Mouse (Mus musculus): ENCODE measurements at regions not wholly inside any gene's neighbourhood (a gene's known extent, or its start where the extent isn't known, plus 50 kb on each side); places are given as distances from the start of the nearest gene placed in this dataset.

GRCm38 (mm10) chr6:50922235-50922634, 268.0 kb upstream of the Npvf start:
- Histone ChIP-seq H3K27ac (ENCODE audit: insufficient read depth, low read depth, low read length) (no peak overlapping the region), H3K4me1 (ENCODE audit: control insufficient read depth, insufficient read depth, insufficient read length, low read length) (no peaks in the 10 kb centered on the region), H3K4me3 (ENCODE audit: low read depth, low read length) (no peak overlapping the region), H3K27me3 (ENCODE audit: control insufficient read depth, insufficient read depth, low read length) (no peaks in the 10 kb centered on the region), H3K36me3 (ENCODE audit: control insufficient read depth, insufficient read depth, low read length) (no peaks in the 10 kb centered on the region)
- 88% methylated on average over 3 of the region's 3 CpGs for WGBS
- no peak for TF ChIP-seq POLR2A (IDR thresholded peaks at IDR 0.05; ENCODE audit: low read depth, low read length)
- no peak for TF ChIP-seq CTCF (IDR thresholded peaks at IDR 0.05; ENCODE audit: extremely low read depth, insufficient read length, insufficient replicate concordance, low read depth, low read length)

- Histone ChIP-seq H3K4me3 (ENCODE audit: low read depth, low read length) (no peak overlapping the region), H3K36me3 (ENCODE audit: control insufficient read depth, insufficient read depth, low read length) (no peaks in the 10 kb centered on the region), H3K27me3 (ENCODE audit: control insufficient read depth, insufficient read depth, low read length) (no peaks in the 10 kb centered on the region), H3K27ac (ENCODE audit: insufficient read depth, low read depth, low read length) (no peak overlapping the region), H3K4me1 (ENCODE audit: control insufficient read depth, insufficient read depth, insufficient read length, low read length) (no peaks in the 10 kb centered on the region)
- TF ChIP-seq POLR2A (IDR thresholded peaks at IDR 0.05; ENCODE audit: low read depth, low read length), result no peak
- TF ChIP-seq CTCF (IDR thresholded peaks at IDR 0.05; ENCODE audit: extremely low read depth, insufficient read length, insufficient replicate concordance, low read depth, low read length), result no peak
- WGBS, result 53% methylated on average over 5 of the region's 5 CpGs
Measured at GRCm38 (mm10) chr6:50924571-50924970, 270.3 kb upstream of the Npvf start.

GRCm38 (mm10) chr6:50924998-50925397, 270.8 kb upstream of the Npvf start:
- Histone ChIP-seq H3K36me3 (ENCODE audit: control insufficient read depth, insufficient read depth, low read length) (no peaks in the 10 kb centered on the region), H3K4me1 (ENCODE audit: control insufficient read depth, insufficient read depth, insufficient read length, low read length) (no peaks in the 10 kb centered on the region), H3K4me3 (ENCODE audit: low read depth, low read length) (no peak overlapping the region), H3K27me3 (ENCODE audit: control insufficient read depth, insufficient read depth, low read length) (no peaks in the 10 kb centered on the region), H3K27ac (ENCODE audit: insufficient read depth, low read depth, low read length) (no peak overlapping the region)
- 30% methylated on average over 7 of the region's 7 CpGs for WGBS
- TF ChIP-seq CTCF (IDR thresholded peaks at IDR 0.05; ENCODE audit: extremely low read depth, insufficient read length, insufficient replicate concordance, low read depth, low read length) (no peak), POLR2A (IDR thresholded peaks at IDR 0.05; ENCODE audit: low read depth, low read length) (no peak)

- no peaks in the 10 kb centered on the region for H3K27me3 ChIP-seq (ENCODE audit: control insufficient read depth, insufficient read depth, low read length)
- H3K27ac ChIP-seq (ENCODE audit: insufficient read depth, low read depth, low read length), result no peak overlapping the region
- no peaks in the 10 kb centered on the region for H3K4me1 ChIP-seq (ENCODE audit: control insufficient read depth, insufficient read depth, insufficient read length, low read length)
- 73% methylated on average over 1 of the region's 1 CpGs for WGBS
- TF ChIP-seq CTCF (IDR thresholded peaks at IDR 0.05; ENCODE audit: extremely low read depth, insufficient read length, insufficient replicate concordance, low read depth, low read length) (no peak), POLR2A (IDR thresholded peaks at IDR 0.05; ENCODE audit: low read depth, low read length) (no peak)
- H3K4me3 ChIP-seq (ENCODE audit: low read depth, low read length), result no peak overlapping the region
- H3K36me3 ChIP-seq (ENCODE audit: control insufficient read depth, insufficient read depth, low read length), result no peaks in the 10 kb centered on the region
Measured at GRCm38 (mm10) chr6:50926313-50926712, 272.1 kb upstream of the Npvf start.

- TF ChIP-seq POLR2A (IDR thresholded peaks at IDR 0.05; ENCODE audit: low read depth, low read length), result no peak
- TF ChIP-seq CTCF (IDR thresholded peaks at IDR 0.05; ENCODE audit: extremely low read depth, insufficient read length, insufficient replicate concordance, low read depth, low read length), result no peak
- H3K4me1 ChIP-seq (ENCODE audit: control insufficient read depth, insufficient read depth, insufficient read length, low read length), result no peaks in the 10 kb centered on the region
- no peak overlapping the region for H3K4me3 ChIP-seq (ENCODE audit: low read depth, low read length)
- 61% methylated on average over 9 of the region's 9 CpGs for WGBS
- H3K36me3 ChIP-seq (ENCODE audit: control insufficient read depth, insufficient read depth, low read length), result no peaks in the 10 kb centered on the region
- no peak overlapping the region for H3K27ac ChIP-seq (ENCODE audit: insufficient read depth, low read depth, low read length)
- no peaks in the 10 kb centered on the region for H3K27me3 ChIP-seq (ENCODE audit: control insufficient read depth, insufficient read depth, low read length)
Measured at GRCm38 (mm10) chr6:50929503-50929902, 275.3 kb upstream of the Npvf start.

GRCm38 (mm10) chr6:50933510-50933909, 279.3 kb upstream of the Npvf start:
- no peaks in the 10 kb centered on the region for H3K36me3 ChIP-seq (ENCODE audit: control insufficient read depth, insufficient read depth, low read length)
- TF ChIP-seq POLR2A (IDR thresholded peaks at IDR 0.05; ENCODE audit: low read depth, low read length), result no peak
- TF ChIP-seq CTCF (IDR thresholded peaks at IDR 0.05; ENCODE audit: extremely low read depth, insufficient read length, insufficient replicate concordance, low read depth, low read length), result no peak

GRCm38 (mm10) chr6:50934245-50934644, 280.0 kb upstream of the Npvf start:
- Histone ChIP-seq H3K4me3 (ENCODE audit: low read depth, low read length) (no peak overlapping the region), H3K36me3 (ENCODE audit: control insufficient read depth, insufficient read depth, low read length) (no peaks in the 10 kb centered on the region), H3K27me3 (ENCODE audit: control insufficient read depth, insufficient read depth, low read length) (no peaks in the 10 kb centered on the region), H3K4me1 (ENCODE audit: control insufficient read depth, insufficient read depth, insufficient read length, low read length) (no peaks in the 10 kb centered on the region), H3K27ac (ENCODE audit: insufficient read depth, low read depth, low read length) (no peak overlapping the region)
- TF ChIP-seq POLR2A (IDR thresholded peaks at IDR 0.05; ENCODE audit: low read depth, low read length) (no peak), CTCF (IDR thresholded peaks at IDR 0.05; ENCODE audit: extremely low read depth, insufficient read length, insufficient replicate concordance, low read depth, low read length) (no peak)
- WGBS, result 67% methylated on average over 10 of the region's 10 CpGs

More at GRCm38 (mm10) chr6:50933510-50933909, 279.3 kb upstream of the Npvf start:
- Histone ChIP-seq H3K27me3 (ENCODE audit: control insufficient read depth, insufficient read depth, low read length) (no peaks in the 10 kb centered on the region), H3K4me3 (ENCODE audit: low read depth, low read length) (no peak overlapping the region), H3K4me1 (ENCODE audit: control insufficient read depth, insufficient read depth, insufficient read length, low read length) (no peaks in the 10 kb centered on the region), H3K27ac (ENCODE audit: insufficient read depth, low read depth, low read length) (no peak overlapping the region)
- WGBS, result 92% methylated on average over 6 of the region's 6 CpGs

- TF ChIP-seq CTCF (IDR thresholded peaks at IDR 0.05; ENCODE audit: extremely low read depth, insufficient read length, insufficient replicate concordance, low read depth, low read length), result no peak
- no peak for TF ChIP-seq POLR2A (IDR thresholded peaks at IDR 0.05; ENCODE audit: low read depth, low read length)
- H3K36me3 ChIP-seq (ENCODE audit: control insufficient read depth, insufficient read depth, low read length), result no peaks in the 10 kb centered on the region
- no peak overlapping the region for H3K27ac ChIP-seq (ENCODE audit: insufficient read depth, low read depth, low read length)
- 82% methylated on average over 8 of the region's 8 CpGs for WGBS
- H3K4me1 ChIP-seq (ENCODE audit: control insufficient read depth, insufficient read depth, insufficient read length, low read length), result 0 out of 2 replicates have a peak, but pooled peaks cover 3% of the 10 kb centered on the region
- H3K27me3 ChIP-seq (ENCODE audit: control insufficient read depth, insufficient read depth, low read length), result no peaks in the 10 kb centered on the region
- H3K4me3 ChIP-seq (ENCODE audit: low read depth, low read length), result no peak overlapping the region
Measured at GRCm38 (mm10) chr6:50936306-50936705, 282.1 kb upstream of the Npvf start.

Measured in small intestine, adult 2 months (tissue).